Comparison of ENCODE assay signal across 28 mouse cellular contexts in the genomic region with DNA sequence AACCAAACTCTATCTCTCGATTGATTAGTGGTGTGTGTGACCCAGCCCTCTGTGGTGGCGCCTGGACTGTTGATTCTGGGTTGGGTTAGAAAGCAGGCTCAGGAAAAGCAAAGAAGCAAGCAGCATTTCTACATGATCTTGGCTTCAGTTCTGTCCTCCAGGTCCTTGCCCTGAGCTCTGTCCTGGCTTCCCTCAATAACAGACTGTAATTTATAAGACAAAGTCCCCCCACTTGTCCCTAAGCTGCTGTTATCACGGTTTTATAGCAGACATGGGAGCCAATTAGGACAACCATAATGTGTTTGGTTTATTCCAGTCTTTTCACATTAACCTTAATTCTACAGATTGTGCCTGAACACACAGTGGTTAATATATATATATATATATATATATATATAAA.
A peak's percentile ranks its signal among the peaks of the same experiment; 100 is the strongest.
DNase-seq lines count a peak whose midpoint lies in the region; ATAC-seq lines count a peak whose summit lies in the region.
"Had no signal": no experiment of that assay in that cellular context is flagged by ENCODE, and none has a peak within 500 bp of the region (broad histone marks: within the 10 kb centered on the region; RNA-seq: fewer than 3 reads in every experiment).

No protein-coding gene starts in this region.

- WGBS in kidney, embryonic 16.5 days, result 36% methylated on average over 3 of the region's 3 CpGs

- H3K9ac ChIP-seq in kidney, embryonic 16.5 days (replicated peaks; ENCODE audit: low read length), result no peak overlapping the region
- H3K9ac ChIP-seq: forebrain, embryonic 13.5 days; hindbrain, embryonic 15.5 days; liver, embryonic 13.5 days; stomach, embryonic 15.5 days had no signal

- no peak; the same call in 1 of the 2 replicates for ATAC-seq in kidney, embryonic 16.5 days (ENCODE audit: low FRiP score, low TSS enrichment)
- ATAC-seq in megakaryocyte progenitor cell, adult 5-6 weeks (replicated peaks; ENCODE audit: poor library complexity), result no peak
- ATAC-seq: activated CD4-positive, CD25-positive, alpha-beta regulatory T cell, adult 4 months; forebrain, embryonic 13.5 days; inflammation-experienced regulatory T-cells, adult 6 months had no signal

- no peaks in the 10 kb centered on the region for H3K4me1 ChIP-seq in kidney, embryonic 16.5 days (ENCODE audit: insufficient read depth, low read length)
- H3K4me1 ChIP-seq: forebrain, embryonic 13.5 days; hindbrain, embryonic 10.5 days; hindbrain, embryonic 15.5 days; liver, embryonic 13.5 days; stomach, embryonic 15.5 days had no signal

- no peak overlapping the region for H3K4me2 ChIP-seq in kidney, embryonic 16.5 days (replicated peaks; ENCODE audit: low read depth, low read length)
- H3K4me2 ChIP-seq: forebrain, embryonic 13.5 days; hindbrain, embryonic 15.5 days; liver, embryonic 13.5 days; stomach, embryonic 15.5 days had no signal

- 0 out of 2 replicates have a peak, but pooled peaks cover 5% of the 10 kb centered on the region for H3K9me3 ChIP-seq in kidney, embryonic 16.5 days (ENCODE audit: low read length)
- H3K9me3 ChIP-seq: forebrain, embryonic 13.5 days; hindbrain, embryonic 15.5 days; liver, embryonic 13.5 days; stomach, embryonic 15.5 days had no signal

- H3K27me3 ChIP-seq in kidney, embryonic 16.5 days (ENCODE audit: insufficient read depth, low read length), result no peaks in the 10 kb centered on the region
- H3K27me3 ChIP-seq: CH12.LX; forebrain, embryonic 13.5 days; hindbrain, embryonic 15.5 days; liver, embryonic 13.5 days; stomach, embryonic 15.5 days had no signal

- 0 out of 2 replicates have a peak overlapping the region, but pooled peaks have one; percentile 20 for H3K27ac ChIP-seq in kidney, embryonic 16.5 days (ENCODE audit: low read length)
- H3K27ac ChIP-seq: forebrain, embryonic 13.5 days; hindbrain, embryonic 10.5 days; liver, embryonic 13.5 days; macrophage; stomach, embryonic 15.5 days had no signal

- no peaks in the 10 kb centered on the region for H3K36me3 ChIP-seq in kidney, embryonic 16.5 days (ENCODE audit: insufficient read depth, low read length)
- H3K36me3 ChIP-seq: hindbrain, embryonic 10.5 days; hindbrain, embryonic 15.5 days; liver, embryonic 13.5 days; stomach, embryonic 15.5 days had no signal

- H3K4me3 ChIP-seq in kidney, embryonic 16.5 days (ENCODE audit: low read length), result no peak overlapping the region
- H3K4me3 ChIP-seq: forebrain, embryonic 13.5 days; hindbrain, embryonic 10.5 days; hindbrain, embryonic 15.5 days; liver, embryonic 13.5 days; stomach, embryonic 15.5 days had no signal

- peak; percentile 1 for DNase-seq in adrenal gland, adult 2 months
- no peak for DNase-seq in adrenal gland, postnatal 25 days
- no peak for DNase-seq in kidney, postnatal 10 days
- DNase-seq in right cerebral cortex, postnatal 10 days (ENCODE audit: low spot score in 2 of 2), result peak; percentile 6 to 11
- no peak for DNase-seq in right cerebral cortex, adult 18-20 months
- DNase-seq: adrenal gland, adult 8-10 months; cerebellum, adult 8-10 months; embryo, embryonic 11 days; gastrocnemius, postnatal 14 days; heart, postnatal 14 days; kidney, adult 8-10 months; kidney, postnatal 4 days; liver, embryonic 13.5 days; lung, adult 2 months; lung, postnatal 10 days; midbrain, embryonic 14.5 days; right cerebral cortex, postnatal 25 days; thymus, postnatal 14 days had no signal

Comparison
In these comparisons a context has a peak if more than half of its experiments do, and no peak if none do; other contexts are left out.
1. DNase-seq: peak in adrenal gland, adult 2 months (single experiment) and right cerebral cortex, postnatal 10 days (2 of 2); none in adrenal gland, postnatal 25 days (single experiment), kidney, postnatal 10 days (single experiment) and right cerebral cortex, adult 18-20 months (single experiment).